ENCODE assay signal across 8 mouse cellular contexts in genomic region chr1:91053218-91054073, GRCm38 (mm10). TPM values are rescaled to one million over a fixed set of nuclear protein-coding genes. Genes with fewer than 3 reads are reported as not detected.
A peak's percentile ranks its signal among the peaks of the same experiment; 100 is the strongest.
DNase-seq lines count a peak whose midpoint lies in the region; ATAC-seq and TF ChIP-seq lines count a peak whose summit lies in the region.

No protein-coding gene starts in this region.

- peak overlapping the region; percentile 82 for H3K9ac ChIP-seq in ES-E14 (ENCODE audit: insufficient read depth, low read depth, low read length, poor library complexity, severe bottlenecking)
- H3K9ac ChIP-seq in lung, embryonic 16.5 days (ENCODE audit: low read length): peak overlapping the region; percentile 67

- no peaks in the 10 kb centered on the region for H3K36me3 ChIP-seq in ES-E14 (ENCODE audit: control insufficient read depth, insufficient read depth, low read length, poor library complexity, severe bottlenecking)
- H3K36me3 ChIP-seq in lung, embryonic 16.5 days (ENCODE audit: control insufficient read depth, insufficient read depth, low read length): no peaks in the 10 kb centered on the region

- no peaks in the 10 kb centered on the region for H3K9me3 ChIP-seq in ES-E14 (ENCODE audit: control insufficient read depth, insufficient read depth, low read depth, low read length)
- H3K9me3 ChIP-seq in lung, embryonic 16.5 days (ENCODE audit: control insufficient read depth, low read length): no peaks in the 10 kb centered on the region

- in situ Hi-C loops in ES-E14 (cut with MboI; ENCODE audit: low sequenced_read_pairs in 2 of 2, unreplicated experiment in 2 of 2): no loop called here

- peaks cover 0 to 11% of the 10 kb centered on the region in 2 experiments; a peak in 3 of 4 replicates for H3K4me1 ChIP-seq in ES-E14 (ENCODE audit: control insufficient read depth in 2 of 2, insufficient read depth in 2 of 2, low read length in 2 of 2, poor library complexity in 1 of 2)
- H3K4me1 ChIP-seq in lung, embryonic 16.5 days (replicated peaks; ENCODE audit: control insufficient read depth, insufficient read depth, low read length): peaks cover 39% of the 10 kb centered on the region

- peak; percentile 71 for ATAC-seq in lung, embryonic 16.5 days (ENCODE audit: low read depth)

- peak overlapping the region; percentile 49; the same call in 1 of the 2 replicates for H3K27ac ChIP-seq in ES-E14 (ENCODE audit: insufficient read depth, low read depth, low read length, poor library complexity, severe bottlenecking)
- H3K27ac ChIP-seq in lung, embryonic 16.5 days (ENCODE audit: low read length): peak overlapping the region; percentile 88

- WGBS in lung, embryonic 16.5 days: 3% methylated on average over 31 of the region's 41 CpGs

- peak overlapping the region; percentile 90 for H3K4me2 ChIP-seq in lung, embryonic 16.5 days (ENCODE audit: low read depth, low read length)

- peak overlapping the region; percentile 87 to 88 for H3K4me3 ChIP-seq in ES-E14 (ENCODE audit: insufficient read depth in 1 of 2, low read depth in 1 of 2, low read length in 2 of 2, poor library complexity in 1 of 2, severe bottlenecking in 1 of 2)
- peak overlapping the region; percentile 65 for H3K4me3 ChIP-seq in lung, embryonic 16.5 days (ENCODE audit: low read length)

- peak; percentile 44 for DNase-seq in ES-E14 (ENCODE audit: low read depth, low spot score)
- DNase-seq in c-Kit-positive CD71-positive TER-119-negative erythroid progenitor cells, embryonic 14.5 days (ENCODE audit: low read depth): peak; percentile 36
- DNase-seq in heart, adult 18-20 months: peak; percentile 77 to 78
- DNase-seq in kidney, adult 18-20 months: peak; percentile 87
- peak; percentile 40 for DNase-seq in ovary, postnatal 14 days (ENCODE audit: low spot score)
- DNase-seq in retina, embryonic 14.5 days (ENCODE audit: low spot score): no peak
- no peak for DNase-seq in right cerebral cortex, adult 2 months (ENCODE audit: low spot score in 2 of 2)

- H3K27me3 ChIP-seq in lung, embryonic 16.5 days (ENCODE audit: control insufficient read depth, insufficient read depth, low read depth, low read length): no peaks in the 10 kb centered on the region

TF ChIP-seq in ES-E14, 5 proteins besides CTCF, POLR2A, EP300 and RAD21:
- TF ChIP-seq HCFC1 (IDR thresholded peaks at IDR 0.05; ENCODE audit: borderline replicate concordance, insufficient read depth, low read length) (no peak), MAFK (IDR thresholded peaks at IDR 0.05; ENCODE audit: insufficient read depth, low read depth, low read length) (no peak), ZC3H11A (IDR thresholded peaks at IDR 0.05; ENCODE audit: borderline replicate concordance, low read depth, low read length) (no peak), CHD2 (IDR thresholded peaks at IDR 0.05; ENCODE audit: low read depth, low read length) (no peak), ZNF384 (IDR thresholded peaks at IDR 0.05; ENCODE audit: low read depth, low read length) (no peak)

RNA-seq across cellular contexts. Expression of gene Lrrfip1, which starts 54.9 kb away (rescaled TPM):
- 20.5 and 31.5 TPM in 2 replicates for total RNA-seq in ES-E14 (2012; rRNA removed)
- total RNA-seq in heart, adult 18-20 months (2021): 10 to 100 TPM; 62.9 to 67.0 TPM
- polyA plus RNA-seq in lung, embryonic 16.5 days (2015; fragmentation: Nextera tagmentation; extraction: Ambion mirVana): 70.5 and 78.6 TPM in 2 replicates

Comparison
In these comparisons a context has a peak if more than half of its experiments do, and no peak if none do; other contexts are left out.
1. DNase-seq: peak in ES-E14 (single experiment), c-Kit-positive CD71-positive TER-119-negative erythroid progenitor cells, embryonic 14.5 days (single experiment), heart, adult 18-20 months (2 of 2), kidney, adult 18-20 months (single experiment) and ovary, postnatal 14 days (single experiment); none in retina, embryonic 14.5 days (single experiment) and right cerebral cortex, adult 2 months (0 of 2).